Mouse (Mus musculus) embryonic fibroblast, embryonic 13.5 days (primary cell): Measurements from ENCODE around the gene Dlg2.

ENCODE experiments used
- CTCF ChIP-seq: IDR thresholded peaks from 2 replicates; pipeline ENCODE4 v1.5.1; 2011; ENCODE audit warnings: mild to moderate bottlenecking, control low read depth, low read length, moderate library complexity, borderline replicate concordance; ENCODE audit not compliant: insufficient read depth
- POLR2A ChIP-seq: IDR thresholded peaks from 2 replicates; pipeline ENCODE4 v1.6.1; 2011; ENCODE audit warnings: low read depth, mild to moderate bottlenecking, control low read depth, low read length, moderate library complexity

DNA sequence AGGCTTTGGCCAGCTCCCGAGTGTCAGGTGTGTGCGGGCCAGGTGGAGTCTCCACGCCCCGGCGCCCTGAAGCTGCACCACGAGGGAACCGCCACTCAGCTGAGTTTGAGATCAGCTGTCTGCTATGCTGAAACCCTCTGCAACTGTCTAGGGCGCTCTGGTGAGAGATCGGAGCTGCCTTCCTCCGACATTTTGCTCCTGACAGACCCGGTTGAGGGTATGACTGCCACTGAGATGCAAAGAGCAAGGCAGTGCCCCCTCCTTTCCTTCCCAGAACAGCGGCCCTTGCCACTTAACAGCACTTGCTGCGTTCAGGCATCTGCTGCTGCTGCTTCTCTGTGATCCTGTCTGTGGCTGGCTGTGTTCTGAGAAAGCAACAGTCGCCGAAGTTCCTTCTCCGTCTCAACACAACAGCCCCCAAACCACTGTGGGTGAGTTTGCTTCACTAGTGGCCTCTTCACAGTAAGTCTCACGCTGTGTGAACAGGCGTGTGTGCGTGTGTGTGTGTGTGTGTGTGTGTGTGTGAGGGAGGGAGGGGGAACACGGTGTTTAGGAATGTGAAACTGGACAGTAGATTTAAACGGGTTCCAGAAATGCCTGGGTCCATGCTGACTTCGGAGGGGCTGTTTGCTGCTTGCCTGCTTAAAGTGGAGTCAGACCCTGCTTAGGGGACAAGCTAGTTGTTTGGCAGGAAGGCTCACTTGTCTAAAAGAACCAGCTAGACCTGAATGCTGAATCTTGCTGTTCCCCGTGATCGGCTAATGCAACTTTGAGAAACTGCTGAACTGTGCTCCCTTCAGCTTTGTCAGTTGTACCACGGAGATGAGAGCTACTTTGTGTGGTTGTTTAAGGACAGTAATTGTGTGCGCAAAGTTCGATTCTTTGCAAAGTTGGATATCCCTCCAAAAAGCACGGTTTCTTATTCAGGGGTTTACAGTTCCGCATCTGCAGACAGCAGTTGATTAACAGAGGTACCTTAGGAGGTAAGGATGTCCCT, 1704.4 kb downstream of the Dlg2 start:
- TF ChIP-seq POLR2A (0 out of 2 replicates have a peak, but pooled peaks have one; percentile 25), CTCF (no peak)
